Mouse (Mus musculus): Measurements from ENCODE around the gene Ttc22. TPM values are rescaled to one million over a fixed set of nuclear protein-coding genes. Genes with fewer than 3 reads are reported as not detected.

Ttc22 gene
- polyA plus RNA-seq, 1 experiment from 2014 or later = 26.9 TPM

DNA sequence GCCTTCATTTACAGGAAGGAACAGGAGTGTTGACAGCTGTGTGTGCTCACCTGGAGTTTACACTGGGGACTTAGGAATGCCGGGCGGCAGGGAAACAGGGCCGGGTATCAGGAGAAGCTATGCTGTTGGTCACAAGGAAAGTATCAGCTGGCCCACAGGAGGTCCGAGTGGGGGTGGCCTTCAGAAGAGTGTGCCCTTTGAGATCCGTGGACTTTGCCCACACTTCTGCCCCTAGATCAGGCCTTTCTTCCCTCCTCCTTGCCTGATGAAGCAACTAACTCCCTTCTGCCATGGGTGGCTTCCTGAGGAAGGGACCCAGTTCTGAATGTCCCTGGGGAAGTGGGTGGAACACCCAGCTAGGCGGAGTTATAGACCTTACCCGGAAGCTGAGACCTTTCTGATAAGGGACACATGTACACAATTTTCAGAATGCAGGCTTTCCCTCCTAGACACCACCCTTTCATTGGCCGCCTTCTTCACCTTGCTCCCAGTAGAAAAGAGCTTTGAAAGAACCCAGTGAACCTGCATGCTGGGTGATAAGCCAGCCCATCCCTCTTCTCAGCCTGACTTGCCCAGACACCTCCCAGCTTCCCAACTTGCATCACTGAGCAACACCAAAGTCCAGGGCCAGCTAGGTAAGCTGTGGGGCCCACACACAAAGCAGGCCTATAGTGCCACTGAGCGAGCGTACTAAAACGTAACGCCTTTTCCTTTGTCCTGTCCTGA lies 39.6 kb upstream of the Ttc22 start:
- DNase-seq (ENCODE audit: low spot score) (peak; percentile 81), ATAC-seq (ENCODE audit: low FRiP score, low TSS enrichment) (peak; percentile 91)
- TF ChIP-seq EP300 (optimal IDR thresholded peaks at IDR 0.05) (peak; percentile 39), CTCF (IDR thresholded peaks at IDR 0.05; ENCODE audit: low read depth) (peak; percentile 16; the same call in 1 of the 2 replicates)
- H3K4me1 ChIP-seq (replicated peaks; ENCODE audit: control insufficient read depth, insufficient read depth) = no peaks in the 10 kb centered on the region
- no peaks in the 10 kb centered on the region for H3K27me3 ChIP-seq (ENCODE audit: control insufficient read depth, insufficient read depth, low read length)
- peak overlapping the region; percentile 80 for H3K27ac ChIP-seq (replicated peaks)
- peaks cover 26% of the 10 kb centered on the region for H3K36me3 ChIP-seq (ENCODE audit: control insufficient read depth, insufficient read depth, low read length)
- H3K4me2 ChIP-seq (replicated peaks; ENCODE audit: low read depth) = no peak overlapping the region
- no peak overlapping the region for H3K4me3 ChIP-seq (ENCODE audit: low read depth, low read length)
- WGBS = 47% methylated on average over 12 of the region's 12 CpGs
- no peak overlapping the region for H3K9ac ChIP-seq (ENCODE audit: low read length)
- no peaks in the 10 kb centered on the region for H3K9me3 ChIP-seq (ENCODE audit: control insufficient read depth, low read length)

- Histone ChIP-seq H3K27me3 (ENCODE audit: control insufficient read depth, insufficient read depth, low read length) (no peaks in the 10 kb centered on the region), H3K9ac (ENCODE audit: low read length) (no peak overlapping the region), H3K9me3 (ENCODE audit: control insufficient read depth, low read length) (no peaks in the 10 kb centered on the region), H3K4me2 (replicated peaks; ENCODE audit: low read depth) (no peak overlapping the region), H3K4me3 (ENCODE audit: low read depth, low read length) (no peak overlapping the region), H3K27ac (replicated peaks) (no peak overlapping the region), H3K4me1 (replicated peaks; ENCODE audit: control insufficient read depth, insufficient read depth) (no peaks in the 10 kb centered on the region), H3K36me3 (ENCODE audit: control insufficient read depth, insufficient read depth, low read length) (peaks cover 19% of the 10 kb centered on the region)
- TF ChIP-seq CTCF (IDR thresholded peaks at IDR 0.05; ENCODE audit: low read depth) (no peak), EP300 (optimal IDR thresholded peaks at IDR 0.05) (no peak)
- no peak for DNase-seq (ENCODE audit: low spot score)
- no peak for ATAC-seq (ENCODE audit: low FRiP score, low TSS enrichment)
- WGBS = 85% methylated on average over 4 of the region's 4 CpGs
These were observed 37.6 kb upstream of the Ttc22 start for GRCm38 (mm10) chr4:106584665-106585064.

DNA sequence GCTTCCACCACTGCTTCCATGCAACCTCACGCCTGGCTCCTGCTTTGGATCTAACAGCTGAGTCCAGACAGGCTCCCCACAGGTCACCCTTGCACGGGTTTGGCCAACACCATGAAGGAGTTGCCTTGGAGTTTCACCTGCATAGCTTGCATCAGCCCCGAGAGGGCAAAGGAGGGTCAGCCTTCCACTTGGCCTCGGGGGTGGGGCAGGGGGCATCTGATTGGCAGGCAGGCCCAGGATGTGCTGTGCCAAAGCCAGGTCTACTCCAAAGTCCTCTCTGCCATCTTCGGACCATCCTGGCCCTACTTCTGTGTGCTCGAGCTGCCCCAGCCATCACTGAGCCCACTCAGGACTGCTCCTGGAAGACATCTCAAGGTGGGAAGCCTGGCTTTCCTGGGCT lies 35.2 kb upstream of the Ttc22 start:
- H3K9me3 ChIP-seq (ENCODE audit: control insufficient read depth, low read length) = no peaks in the 10 kb centered on the region
- DNase-seq (ENCODE audit: low spot score) (no peak), ATAC-seq (ENCODE audit: low FRiP score, low TSS enrichment) (no peak)
- H3K4me3 ChIP-seq (ENCODE audit: low read depth, low read length) = no peak overlapping the region
- H3K27ac ChIP-seq (replicated peaks) = no peak overlapping the region
- H3K27me3 ChIP-seq (ENCODE audit: control insufficient read depth, insufficient read depth, low read length) = no peaks in the 10 kb centered on the region
- 80% methylated on average over 6 of the region's 6 CpGs for WGBS
- no peaks in the 10 kb centered on the region for H3K4me1 ChIP-seq (replicated peaks; ENCODE audit: control insufficient read depth, insufficient read depth)
- peaks cover 17% of the 10 kb centered on the region for H3K36me3 ChIP-seq (ENCODE audit: control insufficient read depth, insufficient read depth, low read length)
- H3K4me2 ChIP-seq (replicated peaks; ENCODE audit: low read depth) = no peak overlapping the region
- TF ChIP-seq EP300 (optimal IDR thresholded peaks at IDR 0.05) (no peak), CTCF (IDR thresholded peaks at IDR 0.05; ENCODE audit: low read depth) (no peak)
- no peak overlapping the region for H3K9ac ChIP-seq (ENCODE audit: low read length)

GRCm38 (mm10) chr4:106590142-106590541 lies 32.1 kb upstream of the Ttc22 start:
- H3K36me3 ChIP-seq (ENCODE audit: control insufficient read depth, insufficient read depth, low read length) = peaks cover 12% of the 10 kb centered on the region; the same call in 1 of the 2 replicates
- DNase-seq (ENCODE audit: low spot score) = no peak
- no peak overlapping the region for H3K4me2 ChIP-seq (replicated peaks; ENCODE audit: low read depth)
- H3K27ac ChIP-seq (replicated peaks) = no peak overlapping the region
- WGBS = 42% methylated on average over 9 of the region's 9 CpGs
- no peaks in the 10 kb centered on the region for H3K9me3 ChIP-seq (ENCODE audit: control insufficient read depth, low read length)
- H3K4me3 ChIP-seq (ENCODE audit: low read depth, low read length) = no peak overlapping the region
- no peak overlapping the region for H3K9ac ChIP-seq (ENCODE audit: low read length)
- no peaks in the 10 kb centered on the region for H3K4me1 ChIP-seq (replicated peaks; ENCODE audit: control insufficient read depth, insufficient read depth)
- ATAC-seq (ENCODE audit: low FRiP score, low TSS enrichment) = peak; percentile 22; the same call in 1 of the 2 replicates
- no peaks in the 10 kb centered on the region for H3K27me3 ChIP-seq (ENCODE audit: control insufficient read depth, insufficient read depth, low read length)
- TF ChIP-seq EP300 (optimal IDR thresholded peaks at IDR 0.05) = no peak
- TF ChIP-seq CTCF (IDR thresholded peaks at IDR 0.05; ENCODE audit: low read depth) = no peak

GRCm38 (mm10) chr4:106590871-106591270 lies 31.4 kb upstream of the Ttc22 start:
- TF ChIP-seq EP300 (optimal IDR thresholded peaks at IDR 0.05) (no peak), CTCF (IDR thresholded peaks at IDR 0.05; ENCODE audit: low read depth) (no peak)
- Histone ChIP-seq H3K4me3 (ENCODE audit: low read depth, low read length) (no peak overlapping the region), H3K4me2 (replicated peaks; ENCODE audit: low read depth) (no peak overlapping the region), H3K27me3 (ENCODE audit: control insufficient read depth, insufficient read depth, low read length) (no peaks in the 10 kb centered on the region), H3K36me3 (ENCODE audit: control insufficient read depth, insufficient read depth, low read length) (peaks cover 12% of the 10 kb centered on the region; the same call in 1 of the 2 replicates), H3K4me1 (replicated peaks; ENCODE audit: control insufficient read depth, insufficient read depth) (no peaks in the 10 kb centered on the region), H3K9ac (ENCODE audit: low read length) (no peak overlapping the region), H3K9me3 (ENCODE audit: control insufficient read depth, low read length) (no peaks in the 10 kb centered on the region), H3K27ac (replicated peaks) (no peak overlapping the region)
- WGBS = 80% methylated on average over 9 of the region's 9 CpGs
- ATAC-seq (ENCODE audit: low FRiP score, low TSS enrichment) = no peak
- no peak for DNase-seq (ENCODE audit: low spot score)

DNA sequence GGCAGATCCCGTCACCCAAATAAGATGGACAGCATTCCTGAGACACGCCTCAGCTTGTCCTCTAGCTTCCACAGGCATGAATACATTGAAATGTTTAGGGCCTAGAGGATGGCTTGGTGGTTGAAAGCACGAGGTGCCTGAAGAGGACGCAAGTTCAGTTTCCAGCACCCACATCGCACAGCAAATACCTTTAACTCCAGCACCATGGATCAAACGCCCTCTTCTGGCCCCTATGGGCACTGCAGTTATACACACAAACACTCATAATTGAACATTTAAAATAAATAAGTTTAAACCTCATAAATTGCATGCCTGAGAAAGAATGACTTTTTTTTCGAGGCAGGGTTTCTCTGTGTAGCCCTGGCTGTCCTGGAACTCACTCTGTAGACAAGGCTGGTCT lies 28.6 kb upstream of the Ttc22 start:
- H3K27ac ChIP-seq (replicated peaks) = no peak overlapping the region
- no peaks in the 10 kb centered on the region for H3K9me3 ChIP-seq (ENCODE audit: control insufficient read depth, low read length)
- H3K9ac ChIP-seq (ENCODE audit: low read length) = no peak overlapping the region
- H3K4me3 ChIP-seq (ENCODE audit: low read depth, low read length) = no peak overlapping the region
- ATAC-seq (ENCODE audit: low FRiP score, low TSS enrichment) = no peak
- DNase-seq (ENCODE audit: low spot score) = no peak
- TF ChIP-seq CTCF (IDR thresholded peaks at IDR 0.05; ENCODE audit: low read depth) = peak; percentile 35; the same call in 1 of the 2 replicates
- no peak for TF ChIP-seq EP300 (optimal IDR thresholded peaks at IDR 0.05)
- H3K36me3 ChIP-seq (ENCODE audit: control insufficient read depth, insufficient read depth, low read length) = no peaks in the 10 kb centered on the region
- 58% methylated on average over 7 of the region's 7 CpGs for WGBS
- H3K4me1 ChIP-seq (replicated peaks; ENCODE audit: control insufficient read depth, insufficient read depth) = no peaks in the 10 kb centered on the region
- no peaks in the 10 kb centered on the region for H3K27me3 ChIP-seq (ENCODE audit: control insufficient read depth, insufficient read depth, low read length)
- no peak overlapping the region for H3K4me2 ChIP-seq (replicated peaks; ENCODE audit: low read depth)

All from stomach, postnatal 0 days (tissue).